Mouse (Mus musculus) forebrain, embryonic 15.5 days (tissue): ENCODE results near the gene Hspa1a. TPM values are rescaled to one million over a fixed set of nuclear protein-coding genes. Genes with fewer than 3 reads are reported as not detected.

Experiments used
- ATAC-seq: fragments of 200-750 bp; cut with Nextera tagmentation; replicated peaks from 2 replicates; pipeline ENCODE4 v1.8.0; 2017; ENCODE audit warnings: mild to moderate bottlenecking, moderate TSS enrichment, moderate library complexity
- H3K27ac ChIP-seq: fragments of 300-500 bp; sonication (generic); replicated peaks from 2 replicates; pipeline ENCODE4 v1.5.1; 2015; ENCODE audit warnings: mild to moderate bottlenecking, inconsistent platforms
- H3K27me3 ChIP-seq: fragments of 300-500 bp; sonication (generic); 2 replicates; pipeline ENCODE4 v1.6.1; 2015; ENCODE audit warnings: inconsistent platforms
- H3K36me3 ChIP-seq: fragments of 300-500 bp; sonication (generic); 2 replicates; pipeline ENCODE4 v1.6.1; 2015; ENCODE audit warnings: mild to moderate bottlenecking, inconsistent platforms
- H3K4me1 ChIP-seq: fragments of 300-500 bp; sonication (generic); 2 replicates; pipeline ENCODE4 v1.6.1; 2015; ENCODE audit warnings: inconsistent platforms
- H3K4me2 ChIP-seq: fragments of 300-500 bp; sonication (generic); replicated peaks from 2 replicates; pipeline ENCODE4 v1.6.1; 2015; ENCODE audit warnings: mild to moderate bottlenecking, inconsistent platforms
- H3K4me3 ChIP-seq: fragments of 300-500 bp; sonication (generic); 2 replicates; pipeline ENCODE4 v1.5.1; 2015; ENCODE audit warnings: mild to moderate bottlenecking, inconsistent platforms
- H3K9ac ChIP-seq: fragments of 300-500 bp; sonication (generic); replicated peaks from 2 replicates; pipeline ENCODE4 v1.6.1; 2015; ENCODE audit warnings: mild to moderate bottlenecking, inconsistent platforms
- H3K9me3 ChIP-seq: fragments of 300-500 bp; sonication (generic); 2 replicates; pipeline ENCODE4 v1.6.1; 2016; ENCODE audit warnings: inconsistent platforms
- WGBS: fragments of 180-500 bp; shearing (Covaris S2); methylation state at CpG from one replicate; pipeline ENCODE4 v1.1.7; 2015; ENCODE audit warnings: mixed read lengths; 5-methylcytosine and 5-hydroxymethylcytosine counted together
- polyA plus RNA-seq: library from polyadenylated mRNA; unstranded; fragments of >200 nt; fragmentation: Nextera tagmentation; extraction: Ambion mirVana; gene quantifications from 2 replicates; pipeline ENCODE4 v1.2.1, GENCODE M21; 2015

Hspa1a gene
- polyA plus RNA-seq, 1 experiment from 2014 or later = 3.7 TPM

- no peak for ATAC-seq
- H3K9ac ChIP-seq = no peak overlapping the region
- H3K4me3 ChIP-seq = no peak overlapping the region
- no peaks in the 10 kb centered on the region for H3K27me3 ChIP-seq
- H3K36me3 ChIP-seq = 0 out of 2 replicates have a peak, but pooled peaks cover 2% of the 10 kb centered on the region
- H3K4me1 ChIP-seq = peaks cover 9% of the 10 kb centered on the region
- H3K27ac ChIP-seq = no peak overlapping the region
- 57% methylated on average over 8 of the region's 8 CpGs for WGBS
- no peak overlapping the region for H3K4me2 ChIP-seq
- no peaks in the 10 kb centered on the region for H3K9me3 ChIP-seq
Measured at GRCm38 (mm10) chr17:34934830-34935229, 37.1 kb downstream of the Hspa1a start.

DNA sequence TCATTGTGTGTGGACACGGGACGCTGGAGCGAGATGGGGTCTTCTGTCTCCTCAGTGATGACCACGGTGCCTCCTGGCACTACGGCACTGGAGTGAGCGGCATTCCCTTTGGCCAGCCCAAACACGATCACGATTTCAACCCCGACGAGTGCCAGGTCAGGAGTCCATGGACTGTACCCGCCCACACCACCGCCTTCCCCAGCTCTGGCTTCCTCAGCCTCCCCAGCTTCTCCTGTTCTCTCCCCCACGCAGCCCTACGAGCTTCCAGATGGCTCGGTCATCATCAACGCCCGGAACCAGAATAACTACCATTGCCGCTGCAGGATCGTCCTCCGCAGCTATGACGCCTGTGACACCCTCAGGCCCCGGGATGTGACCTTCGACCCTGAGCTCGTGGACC lies 37.9 kb downstream of the Hspa1a start:
- Histone ChIP-seq H3K9ac (no peak overlapping the region), H3K9me3 (no peaks in the 10 kb centered on the region), H3K4me1 (peaks cover 9% of the 10 kb centered on the region), H3K36me3 (0 out of 2 replicates have a peak, but pooled peaks cover 2% of the 10 kb centered on the region), H3K27me3 (no peaks in the 10 kb centered on the region), H3K27ac (no peak overlapping the region), H3K4me3 (no peak overlapping the region), H3K4me2 (no peak overlapping the region)
- WGBS = 79% methylated on average over 24 of the region's 24 CpGs
- no peak for ATAC-seq

DNA sequence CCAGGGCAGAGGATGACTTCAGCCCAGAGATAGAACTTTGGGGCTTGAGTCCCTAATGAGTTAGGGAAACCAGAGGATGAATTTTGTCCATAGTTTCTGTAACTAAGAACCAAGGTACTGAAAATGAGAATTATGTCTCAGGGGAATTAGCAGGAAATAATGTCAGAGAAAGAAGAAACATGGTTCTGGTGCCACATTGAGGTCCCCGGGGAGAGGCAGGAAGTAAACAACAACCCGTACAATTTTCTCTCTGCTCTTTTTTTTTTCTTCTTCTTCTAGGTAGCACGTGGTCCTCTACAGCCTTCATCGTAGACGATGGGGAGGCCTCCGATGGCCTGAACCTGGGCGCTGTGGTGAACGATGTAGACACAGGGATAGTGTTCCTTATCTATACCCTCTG lies 39.7 kb downstream of the Hspa1a start:
- Histone ChIP-seq H3K4me1 (peaks cover 9% of the 10 kb centered on the region), H3K9ac (peak overlapping the region; percentile 85), H3K4me3 (peak overlapping the region; percentile 93), H3K4me2 (peak overlapping the region; percentile 85), H3K9me3 (no peaks in the 10 kb centered on the region), H3K36me3 (0 out of 2 replicates have a peak, but pooled peaks cover 2% of the 10 kb centered on the region), H3K27me3 (no peaks in the 10 kb centered on the region), H3K27ac (no peak overlapping the region)
- ATAC-seq = no peak
- 89% methylated on average over 8 of the region's 8 CpGs for WGBS

DNA sequence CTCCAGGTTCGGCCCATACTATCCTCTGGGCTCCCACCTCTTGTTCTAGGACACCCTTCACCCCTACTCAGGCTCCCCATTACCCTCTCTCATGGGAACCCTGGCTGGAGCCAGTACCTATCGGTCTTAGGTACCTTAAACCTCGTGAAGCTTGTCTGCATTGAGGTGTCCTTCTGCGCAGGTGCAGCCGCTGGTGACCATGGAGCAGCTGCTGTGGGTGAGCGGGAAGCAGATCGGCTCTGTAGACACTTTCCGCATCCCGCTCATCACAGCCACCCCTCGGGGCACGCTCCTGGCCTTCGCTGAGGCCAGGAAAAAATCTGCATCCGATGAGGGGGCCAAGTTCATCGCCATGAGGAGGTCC lies 40.2 kb downstream of the Hspa1a start:
- Histone ChIP-seq H3K4me3 (peak overlapping the region; percentile 93), H3K27ac (0 out of 2 replicates have a peak overlapping the region, but pooled peaks have one; percentile 49), H3K27me3 (no peaks in the 10 kb centered on the region), H3K4me2 (peak overlapping the region; percentile 85), H3K9me3 (no peaks in the 10 kb centered on the region), H3K9ac (peak overlapping the region; percentile 85), H3K4me1 (peaks cover 9% of the 10 kb centered on the region), H3K36me3 (0 out of 2 replicates have a peak, but pooled peaks cover 2% of the 10 kb centered on the region)
- 14% methylated on average over 14 of the region's 14 CpGs for WGBS
- ATAC-seq = peak; percentile 44; the same call in 1 of the 2 replicates

DNA sequence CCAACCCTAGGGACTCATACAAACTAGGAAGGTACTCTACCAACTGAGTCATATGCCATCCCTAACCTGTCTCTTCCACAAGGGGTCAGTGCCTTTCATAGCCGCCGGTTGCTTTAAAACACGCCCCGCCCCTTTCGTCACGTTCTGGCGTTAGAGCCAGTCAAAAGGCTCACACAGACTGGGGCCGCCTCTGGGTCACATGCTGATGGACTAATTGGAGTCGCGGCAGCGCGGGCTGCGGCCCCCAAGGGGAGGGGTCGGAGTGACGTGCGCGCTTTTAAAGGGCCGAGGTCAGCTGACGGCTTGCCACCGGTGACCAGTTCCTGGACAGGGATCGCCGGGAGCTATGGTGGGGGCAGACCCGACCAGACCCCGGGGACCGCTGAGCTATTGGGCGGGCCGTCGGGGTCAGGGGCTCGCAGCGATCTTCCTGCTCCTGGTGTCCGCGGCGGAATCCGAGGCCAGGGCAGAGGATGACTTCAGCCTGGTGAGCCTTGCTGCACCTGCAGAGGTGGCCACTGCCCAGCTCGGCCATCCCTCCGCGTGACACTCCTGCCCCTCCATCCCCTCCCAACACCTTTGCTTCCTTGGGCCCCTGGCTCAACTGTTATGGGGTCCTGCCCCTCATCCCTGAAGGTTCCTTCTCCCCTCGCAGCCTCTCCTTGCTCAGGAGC lies 40.8 kb downstream of the Hspa1a start, which contains the start of gene Neu1:
Gene Neu1 (plus strand): TSS at position 193 of the 674 bp plus-strand sequence.
- ATAC-seq = peak; percentile 97
- H3K36me3 ChIP-seq = 0 out of 2 replicates have a peak, but pooled peaks cover 2% of the 10 kb centered on the region
- peak within 1 kb of the TSS; percentile 85 for H3K9ac ChIP-seq
- no peaks in the 10 kb centered on the region for H3K27me3 ChIP-seq
- H3K9me3 ChIP-seq = no peaks in the 10 kb centered on the region
- H3K4me1 ChIP-seq = peaks cover 9% of the 10 kb centered on the region
- peak within 1 kb of the TSS; percentile 93 for H3K4me3 ChIP-seq
- H3K4me2 ChIP-seq = peak within 1 kb of the TSS; percentile 85
- H3K27ac ChIP-seq = peak within 1 kb of the TSS; percentile 49; the same call in 1 of the 2 replicates
- WGBS = under 1% methylated on average over 38 of the region's 38 CpGs

DNA sequence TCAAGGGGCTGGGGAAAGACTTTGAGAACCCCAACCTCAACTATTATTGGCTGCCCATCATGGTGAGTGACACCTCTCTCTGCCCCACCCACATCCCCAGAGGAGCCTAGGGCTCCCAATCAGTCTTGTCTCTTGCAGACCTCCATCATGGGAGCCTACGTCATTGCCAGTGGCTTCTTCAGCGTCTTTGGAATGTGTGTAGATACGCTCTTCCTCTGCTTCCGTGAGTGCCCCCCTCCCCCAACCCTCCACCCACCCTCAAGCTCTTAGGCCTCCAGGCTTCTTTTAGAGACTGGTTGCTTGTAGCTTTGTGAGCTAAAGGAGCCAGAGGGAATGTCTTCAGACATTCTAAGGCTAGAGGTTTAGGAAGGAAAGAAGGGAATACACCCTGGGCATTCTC lies 43.1 kb downstream of the Hspa1a start:
- Histone ChIP-seq H3K4me2 (no peak overlapping the region), H3K9me3 (no peaks in the 10 kb centered on the region), H3K4me3 (no peak overlapping the region), H3K27me3 (no peaks in the 10 kb centered on the region), H3K36me3 (no peaks in the 10 kb centered on the region), H3K27ac (no peak overlapping the region), H3K9ac (no peak overlapping the region), H3K4me1 (peaks cover 9% of the 10 kb centered on the region)
- no peak for ATAC-seq
- 87% methylated on average over 4 of the region's 4 CpGs for WGBS

- WGBS = 88% methylated on average over 18 of the region's 18 CpGs
Measured at GRCm38 (mm10) chr17:34927306-34928019, 44.5 kb downstream of the Hspa1a start.

DNA sequence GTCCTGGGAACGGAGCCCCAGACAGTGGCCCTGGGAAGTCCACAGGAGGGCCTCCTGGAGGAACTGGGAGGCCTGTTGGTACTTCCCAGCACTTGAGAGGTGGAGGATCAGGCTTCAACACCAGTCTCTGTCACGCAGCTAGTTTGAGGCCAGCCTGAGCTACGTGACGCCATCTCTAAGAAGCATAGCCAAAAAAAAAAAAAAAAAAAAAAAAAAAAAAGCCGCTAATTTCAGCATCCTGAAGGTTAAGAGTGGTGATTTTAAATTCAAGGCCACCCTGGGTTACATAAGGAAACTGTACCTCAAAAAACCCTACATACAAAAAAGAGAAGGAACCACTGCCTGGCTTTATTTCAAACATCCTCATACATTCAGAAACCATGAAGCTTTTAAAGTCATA lies 47.7 kb downstream of the Hspa1a start:
- Histone ChIP-seq H3K4me1 (no peaks in the 10 kb centered on the region), H3K9ac (no peak overlapping the region), H3K27ac (no peak overlapping the region), H3K36me3 (no peaks in the 10 kb centered on the region), H3K9me3 (no peaks in the 10 kb centered on the region), H3K4me3 (no peak overlapping the region), H3K4me2 (no peak overlapping the region), H3K27me3 (no peaks in the 10 kb centered on the region)
- ATAC-seq = no peak
- 64% methylated on average over 5 of the region's 5 CpGs for WGBS

More at GRCm38 (mm10) chr17:34927306-34928019, 44.5 kb downstream of the Hspa1a start:
- no peak overlapping the region for H3K4me3 ChIP-seq
- H3K36me3 ChIP-seq = no peaks in the 10 kb centered on the region
- H3K4me2 ChIP-seq = no peak overlapping the region
- no peaks in the 10 kb centered on the region for H3K9me3 ChIP-seq
- no peaks in the 10 kb centered on the region for H3K27me3 ChIP-seq
- H3K9ac ChIP-seq = no peak overlapping the region
- no peak for ATAC-seq
- no peak overlapping the region for H3K27ac ChIP-seq
- peaks cover 9% of the 10 kb centered on the region for H3K4me1 ChIP-seq

DNA sequence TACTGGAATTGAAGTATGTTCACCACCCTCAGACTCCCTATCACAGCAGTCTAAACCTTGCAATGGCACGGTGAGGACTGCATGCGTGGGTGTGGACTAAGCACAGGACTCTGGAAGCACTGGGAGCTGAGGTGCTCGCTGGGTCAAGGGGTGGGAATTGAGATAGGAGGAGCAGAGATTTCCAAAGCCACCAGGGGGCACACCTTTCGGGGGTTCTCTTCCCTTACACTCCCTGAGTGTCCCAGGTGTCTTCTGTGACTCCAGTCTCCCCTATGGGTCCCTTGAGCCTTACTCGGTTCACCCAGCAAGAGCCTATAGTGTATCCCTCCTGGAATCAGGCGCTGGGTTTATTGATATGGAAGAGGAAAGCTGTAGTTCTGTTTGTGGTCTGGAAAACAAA lies 49.0 kb downstream of the Hspa1a start:
- Histone ChIP-seq H3K36me3 (no peaks in the 10 kb centered on the region), H3K4me2 (no peak overlapping the region), H3K27ac (no peak overlapping the region), H3K9ac (no peak overlapping the region), H3K4me3 (no peak overlapping the region), H3K27me3 (no peaks in the 10 kb centered on the region), H3K4me1 (no peaks in the 10 kb centered on the region), H3K9me3 (no peaks in the 10 kb centered on the region)
- WGBS = 48% methylated on average over 6 of the region's 6 CpGs
- no peak for ATAC-seq

Other genes starting within 250 kb of the Hspa1a start
- gene C4b, start 228.3 kb downstream of the Hspa1a start, polyA plus RNA-seq = 0.04 TPM in 1 of 2 replicates, not detected in the other
- not detected in 2 replicates for gene Cyp21a1, start 167.6 kb downstream of the Hspa1a start, polyA plus RNA-seq
- 39.8 and 43.0 TPM in 2 replicates for gene Stk19, start 135.2 kb downstream of the Hspa1a start, polyA plus RNA-seq
- gene Dxo, start 135.1 kb downstream of the Hspa1a start, polyA plus RNA-seq = 75.2 and 77.8 TPM in 2 replicates
- 59.6 and 59.7 TPM in 2 replicates for gene Skiv2l, start 121.9 kb downstream of the Hspa1a start, polyA plus RNA-seq
- 94.9 and 97.1 TPM in 2 replicates for gene Nelfe, start 121.8 kb downstream of the Hspa1a start, polyA plus RNA-seq
- gene Cfb, start 109.6 kb downstream of the Hspa1a start, polyA plus RNA-seq = 1.8 and 2.1 TPM in 2 replicates
- gene Zbtb12, start 92.7 kb downstream of the Hspa1a start, polyA plus RNA-seq = 9.5 and 9.9 TPM in 2 replicates
- 0.17 TPM in 1 of 2 replicates, not detected in the other for gene Gm20547, start 90.1 kb downstream of the Hspa1a start, polyA plus RNA-seq
- gene C2, start 73.9 kb downstream of the Hspa1a start, polyA plus RNA-seq = 0.77 and 1.5 TPM in 2 replicates
- gene Ehmt2, start 73.7 kb downstream of the Hspa1a start, polyA plus RNA-seq = 108 and 111 TPM in 2 replicates
- gene Slc44a4, start 57.7 kb downstream of the Hspa1a start, polyA plus RNA-seq = not detected in 2 replicates
- 27.9 and 31.0 TPM in 2 replicates for gene Neu1, start 40.9 kb downstream of the Hspa1a start, polyA plus RNA-seq
- 0.10 and 0.17 TPM in 2 replicates for gene Hspa1b, start 12.9 kb downstream of the Hspa1a start, polyA plus RNA-seq
- not detected in 2 replicates for gene Gm20481, start 2.2 kb downstream of the Hspa1a start, polyA plus RNA-seq
- gene Hspa1l, start 547 bp upstream of the Hspa1a start, polyA plus RNA-seq = 1.5 TPM in 2 replicates
- 132 and 149 TPM in 2 replicates for gene Lsm2, start 9.7 kb upstream of the Hspa1a start, polyA plus RNA-seq
- 82.9 and 88.6 TPM in 2 replicates for gene Vars, start 28.8 kb upstream of the Hspa1a start, polyA plus RNA-seq
- 0.14 and 0.28 TPM in 2 replicates for gene Vwa7, start 44.4 kb upstream of the Hspa1a start, polyA plus RNA-seq
- 5.8 and 5.9 TPM in 2 replicates for gene Sapcd1, start 55.9 kb upstream of the Hspa1a start, polyA plus RNA-seq
- gene Msh5, start 74.6 kb upstream of the Hspa1a start, polyA plus RNA-seq = 2.8 and 3.2 TPM in 2 replicates
- gene Clic1, start 77.8 kb upstream of the Hspa1a start, polyA plus RNA-seq = 98.4 and 100 TPM in 2 replicates
- gene Ddah2, start 86.9 kb upstream of the Hspa1a start, polyA plus RNA-seq = 540 and 556 TPM in 2 replicates
- gene Ly6g6c, start 93.2 kb upstream of the Hspa1a start, polyA plus RNA-seq = not detected in 2 replicates
- gene Mpig6b, start 94.0 kb upstream of the Hspa1a start, polyA plus RNA-seq = 0.15 and 0.17 TPM in 2 replicates
- gene Ly6g6e, start 104.7 kb upstream of the Hspa1a start, polyA plus RNA-seq = 10.0 and 11.9 TPM in 2 replicates
- gene Ly6g6d, start 105.9 kb upstream of the Hspa1a start, polyA plus RNA-seq = 0.46 and 0.47 TPM in 2 replicates
- gene Ly6g6f, start 113.5 kb upstream of the Hspa1a start, polyA plus RNA-seq = 0.32 TPM in 1 of 2 replicates, not detected in the other
- gene Abhd16a, start 117.1 kb upstream of the Hspa1a start, polyA plus RNA-seq = 93.2 and 97.4 TPM in 2 replicates
- gene Ly6g5c, start 136.1 kb upstream of the Hspa1a start, polyA plus RNA-seq = not detected in 2 replicates
- gene Ly6g5b, start 143.3 kb upstream of the Hspa1a start, polyA plus RNA-seq = 1.2 and 1.3 TPM in 2 replicates
- 29.3 and 32.0 TPM in 2 replicates for gene Gpank1, start 149.3 kb upstream of the Hspa1a start, polyA plus RNA-seq
- 307 and 309 TPM in 2 replicates for gene Csnk2b, start 149.9 kb upstream of the Hspa1a start, polyA plus RNA-seq
- 8.7 TPM in 2 replicates for gene D17H6S53E, start 154.2 kb upstream of the Hspa1a start, polyA plus RNA-seq
- 0.28 and 0.31 TPM in 2 replicates for gene Apom, start 159.9 kb upstream of the Hspa1a start, polyA plus RNA-seq
- gene Bag6, start 163.0 kb upstream of the Hspa1a start, polyA plus RNA-seq = 92.3 and 93.8 TPM in 2 replicates
- gene Prrc2a, start 192.7 kb upstream of the Hspa1a start, polyA plus RNA-seq = 185 and 208 TPM in 2 replicates
- gene Aif1, start 203.9 kb upstream of the Hspa1a start, polyA plus RNA-seq = 5.7 and 7.8 TPM in 2 replicates
- 6.2 and 6.8 TPM in 2 replicates for gene Lst1, start 216.3 kb upstream of the Hspa1a start, polyA plus RNA-seq
- 0.25 and 0.70 TPM in 2 replicates for gene Ltb, start 222.3 kb upstream of the Hspa1a start, polyA plus RNA-seq
- not detected in 2 replicates for gene Tnf, start 229.9 kb upstream of the Hspa1a start, polyA plus RNA-seq
- gene Lta, start 233.2 kb upstream of the Hspa1a start, polyA plus RNA-seq = 0.36 TPM in 1 of 2 replicates, not detected in the other
- gene Gm16181, start 248.7 kb upstream of the Hspa1a start, polyA plus RNA-seq = 0.61 and 1.1 TPM in 2 replicates